Mouse (Mus musculus): ENCODE measurements around the gene Efna2.
"Not testable (repeated sequence)": the region's sequence is repeated elsewhere in the genome, so short reads cannot be mapped to it uniquely, and the experiment has no call there.

Gene Efna2

DNA sequence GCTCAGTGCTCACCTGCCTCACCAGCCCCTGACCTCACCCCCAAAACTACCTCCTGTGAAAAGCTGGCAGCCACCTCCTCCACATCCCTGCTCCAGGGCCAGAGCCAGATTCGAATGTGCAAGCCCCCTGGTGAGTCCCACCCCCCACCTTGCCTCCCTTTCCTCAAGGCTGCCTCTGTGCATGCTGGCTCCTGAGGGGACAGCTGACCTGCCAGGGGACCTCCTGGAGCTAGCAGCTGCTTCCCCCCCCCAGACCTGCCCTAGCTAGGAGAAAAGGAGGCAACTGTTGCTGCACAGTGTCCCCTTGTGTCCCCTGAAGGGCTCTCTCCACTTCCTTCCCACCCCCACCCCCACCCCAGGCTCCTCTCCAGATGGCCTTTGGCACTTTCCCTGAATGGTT is 24.0 kb upstream of the Efna2 start:
- no peak for DNase-seq (ENCODE audit: low read depth)

DNA sequence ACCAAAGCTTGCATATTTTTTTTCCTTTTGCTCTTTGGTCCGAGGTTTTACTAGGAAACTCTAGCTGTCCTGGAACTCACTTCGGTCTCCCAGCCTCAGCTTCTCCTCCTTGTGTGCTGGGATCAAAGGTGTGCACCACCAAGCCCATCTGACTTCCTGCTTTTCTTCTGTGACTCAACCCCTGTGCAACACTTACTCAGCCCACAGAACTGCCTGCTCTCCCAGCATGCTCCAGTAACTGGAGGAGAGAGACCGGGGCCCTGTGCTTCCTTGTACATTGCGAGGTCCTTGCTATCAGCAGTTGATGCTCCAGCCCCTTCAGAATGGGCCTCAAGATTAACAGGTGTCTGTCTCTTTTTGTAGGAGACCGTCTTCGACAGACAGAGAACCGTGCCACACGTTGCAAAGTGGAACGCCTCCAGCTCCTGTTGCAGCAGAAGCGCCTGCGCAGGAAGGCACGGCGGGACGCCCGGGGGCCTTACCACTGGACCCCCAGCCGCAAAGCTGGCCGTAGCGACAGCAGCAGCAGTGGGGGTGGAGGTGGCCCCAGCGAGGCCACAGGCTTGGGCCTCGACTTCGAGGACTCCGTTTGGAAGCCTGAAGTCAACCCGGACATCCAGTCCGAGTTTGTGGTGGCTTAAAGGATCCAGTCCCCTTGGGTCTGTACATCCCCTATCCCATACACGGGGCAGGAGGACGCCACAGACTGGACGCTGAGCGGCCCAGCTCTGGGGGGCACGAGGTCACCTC is 23.1 kb upstream of the Efna2 start:
- peak; percentile 57 for DNase-seq (ENCODE audit: low read depth)

DNA sequence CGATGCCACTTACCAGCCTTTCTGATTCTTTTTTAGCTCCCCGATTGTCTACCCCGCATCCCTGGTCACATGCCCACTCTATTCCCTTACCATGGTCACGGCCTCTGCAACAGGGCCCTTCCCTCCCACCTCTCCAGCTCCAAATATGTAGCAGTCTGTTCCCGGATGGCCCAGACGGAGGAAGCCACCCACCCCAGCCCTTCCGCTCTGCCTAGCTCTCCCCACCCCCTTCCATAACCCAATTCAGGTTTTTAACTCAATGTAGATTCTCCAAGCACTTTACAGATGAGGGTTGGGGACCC is 22.6 kb upstream of the Efna2 start:
- no peak for DNase-seq (ENCODE audit: low read depth)

DNA sequence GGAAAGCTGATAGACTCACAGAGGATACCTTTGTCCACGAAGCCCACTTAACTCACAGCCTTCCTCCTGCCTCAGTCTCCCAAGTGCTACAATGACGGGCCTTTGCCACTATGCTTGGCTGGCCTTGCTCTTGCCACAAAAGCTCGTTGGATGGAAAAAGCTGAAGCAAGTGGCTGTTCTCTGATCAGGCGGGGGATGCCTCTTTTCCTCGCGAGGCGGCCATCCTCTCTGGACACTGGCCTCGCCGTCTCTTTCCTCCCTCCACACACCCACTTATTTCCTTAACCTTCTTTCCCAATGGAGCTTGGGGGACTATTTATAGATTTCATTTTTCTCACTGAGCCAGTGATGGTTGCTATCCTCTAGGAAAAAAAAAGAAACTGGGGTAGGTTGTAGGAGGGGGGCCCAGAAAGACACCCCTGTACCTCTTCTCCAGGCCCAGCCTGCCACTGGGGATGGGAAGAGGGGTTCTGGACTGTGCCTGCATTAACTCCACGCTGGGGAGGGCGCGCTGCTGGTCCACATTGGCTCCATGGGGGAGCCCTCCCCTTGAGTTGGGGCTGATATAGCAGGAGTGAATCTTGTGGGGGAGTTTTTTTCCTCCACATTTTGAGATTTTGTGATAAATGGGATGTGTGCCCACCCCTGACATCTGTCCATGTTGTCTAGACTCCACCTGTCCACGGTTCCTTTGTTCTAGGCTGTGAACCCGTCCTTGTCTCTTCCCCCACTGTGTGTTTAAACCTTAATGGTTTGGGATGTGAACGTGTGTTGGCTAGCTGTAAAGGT is 21.9 kb upstream of the Efna2 start:
- no peak for DNase-seq (ENCODE audit: low read depth)

DNA sequence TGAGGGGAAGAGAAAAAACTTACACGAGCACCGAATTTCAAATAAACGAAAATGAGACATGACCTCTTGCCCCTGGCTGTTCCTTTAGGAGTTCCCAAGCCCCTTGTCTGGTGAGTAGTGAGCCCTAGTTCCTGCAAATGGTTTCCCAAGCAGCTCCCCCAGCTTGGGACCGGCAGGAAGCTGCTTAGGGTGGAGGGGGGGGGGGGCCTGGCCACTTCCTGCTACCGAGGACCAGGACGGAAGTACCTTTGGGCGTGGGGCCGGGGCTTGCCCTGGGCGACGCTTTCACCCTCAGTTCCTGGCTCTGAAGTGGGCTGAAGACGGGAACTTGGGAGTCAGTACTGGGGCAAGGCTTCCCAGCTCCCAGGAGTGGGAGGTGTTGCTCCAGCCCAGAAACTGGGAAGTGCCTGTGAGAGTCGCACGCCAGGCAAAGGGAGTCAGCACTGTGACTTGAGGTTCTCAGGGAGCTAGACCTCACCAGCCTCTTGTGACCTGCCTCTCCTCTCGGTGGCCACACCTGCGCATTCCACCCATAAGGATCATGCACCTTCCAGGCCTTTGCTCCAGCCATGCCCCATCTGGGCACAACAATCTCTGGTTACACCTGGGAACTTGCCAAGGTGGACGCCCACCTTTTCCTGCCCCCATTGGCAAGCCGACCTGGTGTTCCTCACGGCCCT is 20.8 kb upstream of the Efna2 start:
- DNase-seq (ENCODE audit: low read depth) = peak; percentile 85

DNA sequence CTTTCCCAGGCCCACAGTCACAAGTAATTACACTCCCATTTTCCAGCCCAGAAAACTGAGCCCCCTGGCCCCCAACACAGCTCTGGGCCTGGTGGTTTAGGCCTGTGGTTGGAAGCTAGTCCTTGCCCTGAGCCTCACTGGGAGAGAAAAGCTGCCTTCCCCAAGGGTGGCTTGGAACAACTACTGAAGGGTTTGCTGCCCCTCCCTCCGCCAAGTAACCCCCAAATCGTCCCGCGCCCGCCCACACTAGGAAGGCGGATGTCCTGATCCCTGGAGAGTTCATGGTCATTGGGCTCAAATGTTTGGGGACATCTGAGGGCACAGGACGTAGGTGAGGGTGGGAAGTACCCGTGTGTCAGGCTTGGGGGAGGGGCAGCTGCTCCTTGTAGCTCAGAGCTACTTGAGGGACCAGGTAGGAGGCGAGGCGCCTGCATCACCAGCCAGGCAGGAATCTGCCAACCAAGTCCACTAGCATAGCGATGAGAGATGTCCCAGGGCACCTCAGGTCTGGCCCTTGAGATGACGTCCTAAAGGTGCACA is 20.2 kb upstream of the Efna2 start:
- peak; percentile 56 for DNase-seq (ENCODE audit: low read depth)

DNA sequence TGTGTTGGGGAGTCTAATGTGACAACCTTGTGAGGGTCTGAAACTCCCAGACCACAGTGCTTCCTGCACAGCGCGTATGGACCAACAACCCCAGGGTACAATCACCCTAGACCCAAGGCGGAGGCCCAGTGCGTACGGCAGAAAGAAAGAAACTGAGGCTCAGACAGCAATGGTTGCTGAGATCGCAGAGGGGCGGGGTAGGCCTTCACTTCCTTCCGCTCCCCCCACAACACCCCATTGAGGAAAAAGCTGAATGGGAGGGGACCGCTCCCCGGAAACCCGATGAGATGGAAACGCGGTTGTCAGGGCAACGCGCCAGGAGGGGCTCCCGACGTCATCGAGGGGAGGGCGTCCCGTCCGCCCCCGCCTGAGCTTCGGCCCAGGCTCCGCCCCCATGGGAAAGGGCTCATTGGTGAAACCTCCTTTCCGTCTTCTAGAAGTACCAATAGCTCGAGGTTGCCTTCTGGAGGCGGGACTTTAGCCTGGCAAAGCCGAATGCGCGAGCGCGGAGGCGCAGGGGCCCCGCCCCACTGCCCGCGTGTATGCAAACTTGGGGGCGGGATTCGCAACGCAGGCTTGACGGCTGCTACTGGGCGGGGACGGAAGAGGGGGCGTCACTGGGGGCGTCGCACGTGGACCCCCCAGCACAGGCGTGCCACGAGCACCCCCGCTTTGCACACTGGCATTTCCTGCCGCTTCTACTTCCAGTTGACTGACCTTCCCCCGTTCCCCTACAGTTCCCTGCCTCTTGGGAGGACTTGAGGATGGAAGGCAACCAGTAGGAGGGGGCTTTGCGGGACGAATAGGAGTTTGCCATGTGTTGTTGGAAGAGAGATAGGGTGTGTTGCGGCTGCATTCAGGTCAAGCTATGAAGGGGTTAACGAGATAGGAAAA is 19.5 kb upstream of the Efna2 start:
- DNase-seq (ENCODE audit: low read depth) = peak; percentile 99

DNA sequence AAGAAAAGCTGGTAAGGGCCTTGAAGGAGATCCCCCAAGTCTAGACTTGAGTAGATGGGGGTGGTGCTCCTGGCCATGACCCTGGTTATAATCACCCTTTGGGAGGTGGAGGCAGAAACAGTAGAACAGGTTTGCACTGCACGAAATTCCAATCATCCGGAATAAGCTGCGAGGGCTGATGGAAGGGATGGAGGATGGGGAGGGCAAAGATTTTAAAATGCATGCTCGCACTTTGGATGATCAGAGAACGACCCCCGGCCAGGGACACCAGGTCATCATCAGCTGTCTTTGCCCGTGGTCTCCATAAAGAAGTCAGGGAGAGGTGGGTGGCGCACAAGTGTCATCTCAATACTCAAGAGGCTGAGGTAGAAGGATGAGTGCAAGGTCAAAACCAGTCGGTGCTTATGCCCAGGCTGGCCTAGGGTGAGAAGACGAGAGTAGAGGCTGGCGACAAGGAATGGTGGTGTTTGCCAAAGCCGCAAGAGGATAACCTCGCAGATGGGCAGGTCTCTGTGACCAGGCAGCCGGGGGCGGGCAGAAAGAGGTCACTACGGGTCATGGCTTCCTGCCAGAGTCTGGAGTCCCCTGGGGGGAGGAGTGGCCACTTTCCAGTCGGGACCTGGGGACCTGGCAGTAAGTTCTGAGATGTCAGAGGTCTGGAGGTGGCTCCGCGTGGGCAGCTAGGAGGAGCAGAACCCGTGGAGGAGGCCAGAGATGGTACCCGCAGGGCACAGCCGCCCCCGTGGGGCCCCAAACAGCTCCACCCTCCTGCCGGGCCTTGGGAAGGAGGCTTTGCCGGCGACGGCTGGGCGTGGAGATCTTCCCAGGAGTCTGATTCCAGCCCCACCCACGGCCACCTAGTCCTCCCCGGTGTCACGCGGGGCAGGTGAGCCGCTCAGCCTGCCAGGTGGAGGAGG is 18.6 kb upstream of the Efna2 start:
- DNase-seq (ENCODE audit: low read depth) = peak; percentile 90

DNA sequence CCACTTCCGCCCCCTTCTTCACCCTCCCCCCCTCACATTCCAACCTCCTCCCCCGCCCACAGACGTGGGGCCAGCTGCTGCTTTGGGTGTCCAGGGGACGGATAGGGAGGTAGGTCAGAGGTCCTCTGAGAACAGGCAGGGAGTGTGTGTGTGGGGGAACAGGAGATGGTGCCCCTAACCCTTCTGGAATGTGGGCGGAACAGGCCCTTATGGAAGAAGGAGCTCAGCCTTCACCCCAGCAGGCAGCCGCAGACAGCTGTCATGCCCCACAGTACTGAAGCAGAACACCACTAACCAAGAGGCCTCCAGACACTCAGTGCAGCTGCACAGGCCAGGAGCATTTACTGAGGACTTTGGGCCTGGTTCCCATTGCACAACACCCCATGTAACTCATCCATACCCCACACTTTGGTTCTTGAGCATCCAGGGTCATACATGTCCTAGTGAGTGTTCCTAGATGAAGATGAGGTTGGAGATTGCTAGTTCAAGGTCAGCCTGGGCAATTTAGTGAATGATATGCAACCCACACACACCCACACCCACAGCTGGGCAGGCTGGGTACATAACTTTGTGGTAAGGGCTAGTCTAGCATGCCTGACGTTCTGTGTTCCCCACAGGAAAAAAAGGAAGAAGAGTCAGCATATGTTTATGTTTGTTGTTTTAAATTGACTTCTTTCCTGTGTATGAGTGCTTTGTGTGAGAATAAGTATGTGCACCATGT is 17.6 kb upstream of the Efna2 start:
- DNase-seq (ENCODE audit: low read depth) = peak; percentile 79

DNA sequence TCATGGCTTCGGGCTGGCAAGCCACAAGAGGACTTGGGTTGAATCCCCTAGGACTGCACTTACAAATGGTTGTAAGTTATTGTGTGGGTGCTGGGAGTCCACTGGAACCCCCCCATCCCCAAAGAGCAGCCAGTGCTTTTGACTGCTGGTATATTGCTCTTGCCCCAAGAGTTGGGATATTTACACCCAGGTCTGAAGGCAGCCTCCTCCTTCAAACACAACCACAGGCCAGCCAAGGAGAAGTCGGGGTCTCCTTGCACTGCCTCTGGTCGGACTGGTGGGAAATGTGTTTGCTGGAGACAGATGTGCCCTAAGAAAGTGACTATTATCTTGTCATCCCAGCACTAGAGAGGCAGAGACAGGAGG is 17.1 kb upstream of the Efna2 start:
- DNase-seq (ENCODE audit: low read depth) = no peak

DNA sequence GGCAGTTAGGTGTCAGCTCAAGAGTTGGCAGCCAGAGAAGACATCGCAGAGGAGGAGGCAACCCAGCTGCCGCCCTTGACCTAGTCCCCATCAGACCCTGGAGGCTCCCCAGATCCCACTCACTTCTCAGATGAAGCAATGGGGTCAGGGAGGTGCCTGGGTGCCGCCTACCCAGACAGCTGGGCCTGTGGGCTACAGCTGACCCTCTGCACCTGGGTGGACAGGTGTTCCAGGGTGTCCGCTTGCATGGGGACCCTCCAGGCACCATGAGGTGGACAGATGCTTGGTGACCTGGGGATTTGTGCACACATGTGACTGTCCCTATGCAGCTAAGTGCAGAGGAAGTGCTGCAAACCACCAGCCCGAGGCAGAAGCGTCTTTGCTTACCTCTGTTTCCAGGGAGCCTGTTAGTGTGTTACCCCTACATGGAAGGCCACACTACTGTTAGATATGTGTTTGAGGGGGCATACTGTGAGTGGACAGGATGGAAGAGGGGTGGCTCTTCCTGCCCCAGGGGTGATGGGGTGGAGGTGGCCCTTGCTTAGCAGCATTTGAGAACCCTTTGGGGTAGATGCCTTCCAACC is 16.5 kb upstream of the Efna2 start:
- DNase-seq (ENCODE audit: low read depth) = no peak

DNA sequence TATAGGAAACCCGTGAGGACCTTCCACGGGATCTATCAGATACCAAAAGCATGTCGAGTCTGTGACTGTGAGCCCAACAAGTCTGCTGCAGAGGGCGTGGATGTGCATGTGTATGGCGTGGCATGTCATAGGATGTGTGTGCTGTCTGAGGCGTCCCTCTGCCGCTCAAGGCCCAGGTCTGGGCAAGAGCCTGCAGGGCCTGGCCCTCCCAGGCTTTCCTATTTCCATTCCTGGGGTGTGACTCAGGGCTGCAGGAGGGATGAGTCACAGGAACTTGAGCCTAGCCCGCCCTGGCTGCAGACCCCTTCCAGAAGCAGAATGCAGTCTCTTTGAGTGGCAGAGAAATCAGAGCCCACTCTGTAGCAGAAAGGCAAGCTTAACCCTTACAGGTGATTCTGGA is 15.6 kb upstream of the Efna2 start:
- peak; percentile 87 for DNase-seq (ENCODE audit: low read depth)

DNA sequence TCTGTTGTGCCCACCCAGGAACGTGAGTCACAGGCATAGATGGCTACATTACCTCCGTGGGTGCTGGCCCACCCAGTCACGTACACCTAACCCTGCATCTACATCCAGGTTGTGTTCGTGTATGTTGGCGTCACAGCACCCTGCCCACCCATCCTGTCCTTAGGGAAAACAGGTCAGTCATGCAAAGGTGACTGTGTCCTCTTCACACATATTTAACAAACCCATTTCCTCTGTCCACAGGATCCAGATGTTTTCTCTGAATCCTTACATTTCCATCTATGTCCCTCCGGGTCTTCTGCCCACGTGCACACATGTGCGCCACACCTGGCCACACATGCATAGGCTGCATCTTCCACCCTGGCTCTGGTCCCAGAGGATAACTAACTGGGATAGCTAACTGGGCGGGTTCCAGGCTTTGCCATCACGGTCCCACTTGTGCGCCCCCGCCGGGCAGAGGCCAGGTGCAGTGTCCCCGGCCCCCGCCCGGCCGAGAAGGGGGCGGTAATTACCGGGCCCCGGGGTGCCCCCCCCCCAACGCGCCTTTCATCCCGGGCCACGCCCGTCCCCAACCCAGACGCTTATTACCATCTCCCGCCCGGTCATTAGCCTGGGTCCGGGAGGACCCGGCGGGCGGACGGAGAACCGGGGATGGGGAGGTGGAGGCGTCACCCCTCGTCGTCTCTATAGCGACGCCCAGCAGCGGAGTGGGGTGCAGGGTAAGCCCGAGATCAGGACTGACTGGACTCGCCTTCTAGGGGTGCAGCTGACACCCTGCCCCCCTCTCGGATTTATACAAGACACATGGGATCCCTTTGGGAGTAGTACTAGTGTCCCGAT is 14.9 kb upstream of the Efna2 start:
- DNase-seq (ENCODE audit: low read depth) = no peak

DNA sequence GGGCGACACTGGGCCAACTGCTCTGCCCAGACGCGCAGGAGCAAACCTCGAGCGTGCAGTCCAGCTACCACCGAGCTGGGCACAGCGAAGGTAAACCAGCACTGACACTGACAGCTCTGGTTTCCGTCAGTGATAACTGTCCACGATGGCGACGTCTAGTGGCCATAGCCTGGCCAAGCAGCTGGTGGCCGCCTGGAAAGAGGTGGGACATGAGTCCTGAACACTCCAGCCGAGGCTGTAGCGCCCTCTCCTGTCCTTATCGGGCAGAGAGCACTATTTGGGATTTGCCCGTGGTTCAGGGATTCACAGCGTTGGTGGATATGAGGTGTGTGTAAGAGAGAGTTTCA is 14.3 kb upstream of the Efna2 start:
- DNase-seq (ENCODE audit: low read depth) = peak; percentile 97

DNA sequence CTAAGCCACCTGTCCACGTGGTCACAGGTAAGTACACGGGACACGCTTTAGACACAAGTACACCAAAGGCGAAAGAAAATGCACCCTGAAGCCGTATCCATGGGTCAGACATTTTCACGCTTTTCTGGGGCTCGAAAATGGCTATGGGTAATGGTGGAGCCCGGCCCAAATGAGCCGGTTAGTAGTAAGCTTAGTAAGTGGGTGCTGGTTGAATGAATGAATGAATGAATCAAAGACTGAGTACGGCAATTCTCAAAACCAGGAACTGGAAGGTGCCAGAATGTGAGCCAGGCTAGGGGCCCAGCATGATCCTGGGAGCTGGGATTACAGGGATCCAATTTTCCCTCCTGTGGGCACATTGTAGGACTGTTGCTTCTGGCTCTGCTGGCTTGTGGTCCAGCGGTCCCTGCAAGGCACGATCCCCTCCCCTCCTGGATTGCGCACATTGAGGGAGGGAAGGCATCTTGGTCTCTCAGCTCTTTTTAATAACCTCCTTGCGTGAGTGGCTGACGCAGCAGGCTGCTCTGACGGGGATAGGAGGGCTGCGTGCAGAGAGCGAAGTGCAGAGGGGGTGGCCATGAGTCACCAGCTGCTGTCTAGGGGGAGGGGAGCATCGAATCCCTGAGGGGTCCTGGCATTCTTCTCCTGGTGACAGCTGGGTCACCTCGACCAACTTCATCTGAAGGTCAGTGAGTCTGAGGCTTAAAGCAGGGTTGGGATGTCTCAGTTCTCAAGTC is 13.7 kb upstream of the Efna2 start, which contains the start of gene Cirbp:
TSS of gene Cirbp (plus strand) at position 594 of the 737 bp plus-strand sequence.
- DNase-seq (ENCODE audit: low read depth) = peak; percentile 82

DNA sequence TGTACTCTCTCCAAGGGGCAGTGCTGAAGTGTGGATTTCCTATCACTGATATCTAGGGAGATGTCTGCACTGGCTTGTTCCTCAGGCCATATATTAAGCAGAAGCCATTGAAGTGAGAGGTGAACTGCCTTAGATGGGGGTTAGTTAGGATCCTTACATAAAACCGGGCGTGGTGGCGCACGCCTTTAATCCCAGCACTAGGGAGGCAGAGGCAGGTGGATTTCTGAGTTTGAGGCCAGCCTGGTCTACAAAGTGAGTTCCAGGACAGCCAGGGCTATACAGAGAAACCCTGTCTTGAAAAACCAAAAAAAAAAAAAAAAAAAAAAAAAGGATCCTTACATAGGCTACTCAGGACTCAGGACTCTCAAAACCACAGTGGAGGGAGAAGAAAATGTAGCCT is 13.1 kb upstream of the Efna2 start:
- not testable (repeated sequence) for DNase-seq (ENCODE audit: low read depth)

DNA sequence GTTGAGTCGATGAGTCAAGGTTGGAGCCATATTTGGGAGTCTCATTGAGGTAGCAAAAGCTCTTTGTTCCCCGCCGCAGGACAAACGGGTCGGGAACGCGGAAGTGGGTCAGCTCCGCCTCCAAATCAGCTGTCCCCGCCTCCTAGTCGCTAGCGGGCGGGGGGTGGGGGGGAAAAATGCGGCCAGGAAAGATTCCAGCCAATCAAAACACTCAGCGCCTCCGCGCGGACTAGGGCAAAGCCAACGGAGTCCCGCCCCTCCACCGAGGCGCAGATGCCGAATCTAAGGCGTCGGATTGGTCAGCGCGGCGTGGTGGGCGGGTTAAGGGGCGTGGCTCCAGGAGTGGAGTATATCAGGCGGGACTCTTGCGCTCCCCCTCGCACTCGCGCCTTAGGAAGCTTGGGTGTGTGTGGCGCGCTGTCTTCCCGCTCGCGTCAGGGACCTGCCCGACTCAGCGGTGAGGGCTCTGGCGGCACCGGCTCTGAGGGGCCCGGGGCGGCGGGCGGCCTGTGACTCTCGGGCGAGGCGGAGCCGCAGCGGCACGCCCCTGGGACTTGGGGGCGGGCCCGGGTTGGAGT is 11.7 kb upstream of the Efna2 start:
- peak; percentile 99 for DNase-seq (ENCODE audit: low read depth)

All from 416B (cell line).